Mouse (Mus musculus): ENCODE results near the gene 2300009A05Rik. TPM values are rescaled to one million over a fixed set of nuclear protein-coding genes. Genes with fewer than 3 reads are reported as not detected.

2300009A05Rik gene
- polyA plus RNA-seq, 1 experiment: 22.1 TPM

- H3K27me3 ChIP-seq (ENCODE audit: control insufficient read depth, insufficient read depth, insufficient read length): no peaks in the 10 kb centered on the region
- no peaks in the 10 kb centered on the region for H3K36me3 ChIP-seq (ENCODE audit: control insufficient read depth, insufficient read depth)
- H3ac ChIP-seq (ENCODE audit: control insufficient read depth, insufficient read length, low read depth): no peak overlapping the region
- no peak overlapping the region for H3K4me3 ChIP-seq (ENCODE audit: insufficient read depth, poor library complexity, severe bottlenecking)
- TF ChIP-seq MYOD1 (IDR thresholded peaks at IDR 0.05; ENCODE audit: control insufficient read depth, insufficient read length, low read depth) (no peak), USF1 (IDR thresholded peaks at IDR 0.05; ENCODE audit: low read depth) (no peak), CEBPB (IDR thresholded peaks at IDR 0.05; ENCODE audit: low read depth) (no peak), MYOG (IDR thresholded peaks at IDR 0.05; ENCODE audit: control insufficient read depth, extremely low read depth, insufficient read length) (no peak), MAX (IDR thresholded peaks at IDR 0.05) (no peak), FOSL1 (IDR thresholded peaks at IDR 0.05; ENCODE audit: insufficient read depth, low read length, poor library complexity, severe bottlenecking) (no peak)
- H3K79me3 ChIP-seq (ENCODE audit: low read depth): peaks cover 2% of the 10 kb centered on the region
- H3K79me2 ChIP-seq (ENCODE audit: control insufficient read depth, insufficient read depth): no peaks in the 10 kb centered on the region
These were observed 53.0 kb downstream of the 2300009A05Rik start for GRCm38 (mm10) chr9:63346029-63346428.

Other genes with a start within 250 kb of the 2300009A05Rik start
- 15.3 TPM for gene Map2k5, start 21.3 kb downstream of the 2300009A05Rik start, polyA plus RNA-seq (2012; fragmentation: generic; extraction: Trizol)
- not detected for gene Iqch, start 203.2 kb upstream of the 2300009A05Rik start, polyA plus RNA-seq (2012; fragmentation: generic; extraction: Trizol)
- 9.1 TPM for gene Aagab, start 203.4 kb upstream of the 2300009A05Rik start, polyA plus RNA-seq (2012; fragmentation: generic; extraction: Trizol)